Mouse (Mus musculus) stomach, postnatal 0 days (tissue): ENCODE results near the gene Srd5a1.

Experiments used
- CTCF ChIP-seq: IDR thresholded peaks from 2 replicates; pipeline ENCODE4 v1.5.1; 2016; ENCODE audit warnings: antibody characterized with exemption, low read depth, mild to moderate bottlenecking, moderate library complexity
- EP300 ChIP-seq: optimal IDR thresholded peaks from 2 replicates; pipeline ENCODE3; 2016; ENCODE audit warnings: antibody characterized with exemption

DNA sequence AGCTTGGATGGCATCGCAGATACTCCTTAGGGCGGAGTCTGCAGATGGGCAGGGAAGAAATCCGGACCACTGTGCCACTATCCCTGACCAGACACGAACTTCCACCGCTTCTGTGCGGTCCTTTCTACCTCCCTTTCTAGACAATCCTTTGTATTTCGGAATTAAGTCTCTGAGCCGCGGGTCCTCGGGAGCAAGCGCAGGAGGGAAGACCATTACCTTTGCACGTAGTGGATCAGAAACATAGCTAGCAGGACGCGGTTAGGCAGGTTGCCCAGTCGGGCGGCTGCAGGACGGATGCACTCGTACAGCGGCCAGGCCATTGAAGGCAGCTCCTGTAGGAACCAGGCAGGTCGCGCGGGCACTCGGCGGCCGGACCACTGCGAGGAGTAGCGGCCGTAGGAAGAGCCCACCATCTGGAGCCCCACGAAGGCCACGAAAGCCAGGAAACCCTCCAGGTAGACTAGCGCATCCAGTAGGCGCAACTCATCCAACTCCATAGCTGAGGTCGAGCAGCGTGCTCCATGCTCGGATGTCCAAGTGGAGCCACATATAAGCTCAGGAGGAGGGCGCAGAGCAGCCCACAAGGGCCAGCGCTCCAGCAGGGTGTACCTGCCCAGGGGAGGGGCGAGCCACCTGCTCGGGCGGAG lies 368 bp downstream of the Srd5a1 start:
- TF ChIP-seq CTCF (no peak), EP300 (no peak)
